Mouse (Mus musculus) 416B (cell line): Measurements from ENCODE around the gene Ecsit.
"Not testable (repeated sequence)": the region's sequence is repeated elsewhere in the genome, so short reads cannot be mapped to it uniquely, and the experiment has no call there.

Experiments
- DNase-seq: peaks from one replicate; pipeline ENCODE4 v3.0.0; 2011; ENCODE audit warnings: low read depth

Ecsit gene

GRCm38 (mm10) chr9:22089281-22089680 is 4.0 kb upstream of the Ecsit start:
- no peak for DNase-seq

GRCm38 (mm10) chr9:22087034-22087618 is 1.9 kb upstream of the Ecsit start:
- peak; percentile 75 for DNase-seq

- DNase-seq: no peak
Observed at GRCm38 (mm10) chr9:22086012-22086411, 774 bp upstream of the Ecsit start.

- DNase-seq: no peak
Observed at GRCm38 (mm10) chr9:22084667-22085021, 594 bp downstream of the Ecsit start.

GRCm38 (mm10) chr9:22076223-22076622 is 9.0 kb downstream of the Ecsit start:
- DNase-seq: no peak

GRCm38 (mm10) chr9:22075778-22076177 is 9.5 kb downstream of the Ecsit start:
- not testable (repeated sequence) for DNase-seq

- DNase-seq: no peak
Observed at GRCm38 (mm10) chr9:22072276-22072675, 13.0 kb downstream of the Ecsit start.

GRCm38 (mm10) chr9:22070791-22071573 is 14.3 kb downstream of the Ecsit start, which contains the start of the genes Gm49318 and Zfp653:
Gm49318 (minus strand) TSS chr9:22071259.
Zfp653 (minus strand) TSS chr9:22071376.
- DNase-seq: peak; percentile 96

GRCm38 (mm10) chr9:22069881-22070553 is 15.2 kb downstream of the Ecsit start:
- peak; percentile 40 for DNase-seq

- DNase-seq: no peak
Observed at GRCm38 (mm10) chr9:22067195-22067594, 18.0 kb downstream of the Ecsit start.

- DNase-seq: peak; percentile 64
Observed at GRCm38 (mm10) chr9:22066433-22066832, 18.8 kb downstream of the Ecsit start.

- DNase-seq: no peak
Observed at GRCm38 (mm10) chr9:22065642-22066041, 19.6 kb downstream of the Ecsit start.

GRCm38 (mm10) chr9:22064341-22064740 is 20.9 kb downstream of the Ecsit start:
- DNase-seq: no peak

GRCm38 (mm10) chr9:22061339-22061738 is 23.9 kb downstream of the Ecsit start:
- no peak for DNase-seq

GRCm38 (mm10) chr9:22058011-22058424 is 27.2 kb downstream of the Ecsit start:
- peak; percentile 22 for DNase-seq

- no peak for DNase-seq
Observed at GRCm38 (mm10) chr9:22057031-22057517, 28.2 kb downstream of the Ecsit start.

- DNase-seq: no peak
Observed at GRCm38 (mm10) chr9:22056303-22056910, 28.8 kb downstream of the Ecsit start.

GRCm38 (mm10) chr9:22055713-22056112 is 29.5 kb downstream of the Ecsit start:
- no peak for DNase-seq

GRCm38 (mm10) chr9:22054411-22055076 is 30.7 kb downstream of the Ecsit start:
- DNase-seq: no peak

- DNase-seq: no peak
Observed at GRCm38 (mm10) chr9:22053657-22054056, 31.6 kb downstream of the Ecsit start.

GRCm38 (mm10) chr9:22051958-22052254 is 33.3 kb downstream of the Ecsit start, which contains the start of gene Elavl3:
Elavl3 (minus strand) TSS chr9:22052023.
- DNase-seq: no peak
